Mouse (Mus musculus): ENCODE measurements at regions not wholly inside any gene's neighbourhood (a gene's known extent, or its start where the extent isn't known, plus 50 kb on each side); places are given as distances from the start of the nearest gene placed in this dataset.

- DNase-seq (ENCODE audit: low read depth, low spot score): no peak
These were observed 146.1 kb downstream of the Psat1 start for GRCm38 (mm10) chr19:15800856-15801706.

DNA sequence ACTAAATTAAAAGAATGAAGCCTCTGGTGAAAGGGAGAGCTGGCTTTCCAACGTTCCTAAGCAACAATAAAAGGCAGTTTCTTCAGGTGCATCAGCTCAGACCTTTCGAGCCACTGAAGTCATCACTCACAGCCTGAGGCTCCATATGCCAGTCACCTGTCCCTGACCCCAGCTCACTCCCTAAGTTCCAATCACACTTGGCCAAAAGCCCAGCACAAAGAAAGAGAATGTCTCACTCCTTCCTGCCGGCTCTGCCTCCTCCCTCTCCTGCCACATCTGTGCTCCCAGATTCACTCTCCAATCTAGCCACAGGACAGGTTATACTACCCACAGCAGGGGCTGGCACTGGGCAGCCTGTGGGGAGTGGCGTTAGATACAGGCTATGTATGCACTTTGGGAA is 150.7 kb downstream of the Psat1 start:
- DNase-seq (ENCODE audit: low read depth, low spot score): no peak

DNA sequence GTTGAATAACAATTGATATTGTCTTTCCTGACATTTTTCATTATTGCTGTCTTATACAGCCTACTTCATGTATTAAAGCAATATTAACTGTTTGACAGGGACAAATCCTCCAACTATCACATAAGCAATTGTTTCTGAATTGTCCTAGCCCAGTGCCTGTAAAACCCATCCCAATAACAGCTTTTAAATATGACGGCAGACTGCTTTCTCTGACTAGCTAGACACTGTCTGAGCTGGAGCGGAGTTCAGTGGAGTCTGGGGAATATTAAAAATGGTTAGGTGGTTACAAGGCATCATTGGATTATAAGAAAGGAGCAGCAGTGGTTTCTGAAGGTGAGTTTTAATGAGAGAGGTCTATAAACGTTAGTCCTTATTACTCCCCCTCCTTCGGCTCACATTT is 155.2 kb downstream of the Psat1 start:
- DNase-seq (ENCODE audit: low read depth, low spot score): no peak

- no peak for DNase-seq (ENCODE audit: low read depth, low spot score)
These were observed 155.7 kb downstream of the Psat1 start for GRCm38 (mm10) chr19:15791264-15791913.

DNA sequence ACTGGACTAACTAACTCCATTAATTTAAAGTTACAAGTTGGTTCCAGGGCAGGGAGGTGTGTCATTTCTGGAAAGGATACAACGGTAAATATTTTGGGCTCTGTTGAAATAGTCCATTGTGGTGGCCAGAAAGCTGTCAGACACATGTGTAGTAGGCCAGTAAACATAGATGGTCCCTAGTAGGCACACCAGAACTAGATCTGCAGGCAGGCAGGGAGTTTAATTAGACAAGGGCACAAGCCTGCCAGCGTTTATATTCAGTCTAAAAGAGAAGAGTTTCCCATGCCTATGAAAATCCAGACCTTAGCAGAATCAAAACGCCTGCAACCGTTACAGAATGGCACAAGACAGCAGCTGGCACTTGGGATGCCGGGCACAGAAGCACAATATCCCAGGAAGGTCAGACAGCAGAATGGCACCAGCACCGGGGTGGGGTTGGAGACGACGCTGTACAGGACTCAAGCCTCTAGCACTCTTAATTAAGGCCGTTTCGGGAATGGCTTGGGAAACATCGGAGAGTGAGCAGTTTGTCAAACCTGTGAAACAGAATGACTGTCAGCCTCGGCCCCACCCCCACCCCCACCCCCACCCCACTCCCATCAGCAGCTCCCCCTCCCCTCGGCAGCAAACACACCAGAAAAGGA is 156.4 kb downstream of the Psat1 start:
- no peak for DNase-seq (ENCODE audit: low read depth, low spot score)

DNA sequence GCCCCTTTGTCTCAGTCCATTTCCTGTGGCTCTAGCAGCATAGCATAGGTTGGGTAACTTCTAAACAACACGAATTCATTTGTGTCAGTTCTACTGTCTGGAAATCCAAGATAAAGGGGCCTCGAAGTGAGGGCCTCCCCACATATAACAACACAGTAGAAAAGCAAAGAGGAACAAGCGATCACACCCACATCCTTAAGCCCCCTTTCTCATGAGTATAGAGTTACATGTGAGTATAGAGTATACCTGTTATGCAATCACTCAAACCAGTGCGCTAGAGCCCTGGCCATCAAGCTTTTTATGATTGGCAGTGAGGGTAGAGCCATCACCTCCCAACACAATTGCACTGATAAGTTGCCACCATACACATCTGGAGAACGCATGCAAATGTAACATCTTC is 157.4 kb downstream of the Psat1 start:
- DNase-seq (ENCODE audit: low read depth, low spot score): no peak

- no peak for DNase-seq (ENCODE audit: low read depth, low spot score)
These were observed 162.5 kb downstream of the Psat1 start for GRCm38 (mm10) chr19:15784644-15785043.

GRCm38 (mm10) chr19:15769651-15770050 is 177.5 kb downstream of the Psat1 start:
- no peak for DNase-seq (ENCODE audit: low read depth, low spot score)

DNA sequence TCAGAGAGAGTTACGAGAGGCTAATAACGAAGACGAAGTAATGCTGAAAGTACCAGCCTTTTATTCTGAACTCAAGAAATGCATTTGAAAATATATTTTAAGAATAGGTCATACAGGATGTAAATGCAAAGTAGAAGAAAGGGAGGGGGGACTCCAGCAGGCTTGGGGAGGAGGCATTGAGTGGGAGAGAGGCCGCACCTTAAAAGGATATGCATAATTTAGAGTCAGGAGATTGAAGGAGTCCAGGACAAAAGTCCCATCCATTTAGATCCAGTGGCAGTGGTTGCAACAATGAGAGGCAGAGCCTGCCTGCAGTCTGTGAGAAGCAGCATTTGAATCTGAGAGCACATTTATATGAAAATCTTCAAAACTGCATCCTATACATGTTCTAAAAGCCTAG is 186.1 kb downstream of the Psat1 start:
- DNase-seq (ENCODE audit: low read depth, low spot score): no peak

- no peak for DNase-seq (ENCODE audit: low read depth, low spot score)
These were observed 201.9 kb downstream of the Psat1 start for GRCm38 (mm10) chr19:15745026-15745777.

DNA sequence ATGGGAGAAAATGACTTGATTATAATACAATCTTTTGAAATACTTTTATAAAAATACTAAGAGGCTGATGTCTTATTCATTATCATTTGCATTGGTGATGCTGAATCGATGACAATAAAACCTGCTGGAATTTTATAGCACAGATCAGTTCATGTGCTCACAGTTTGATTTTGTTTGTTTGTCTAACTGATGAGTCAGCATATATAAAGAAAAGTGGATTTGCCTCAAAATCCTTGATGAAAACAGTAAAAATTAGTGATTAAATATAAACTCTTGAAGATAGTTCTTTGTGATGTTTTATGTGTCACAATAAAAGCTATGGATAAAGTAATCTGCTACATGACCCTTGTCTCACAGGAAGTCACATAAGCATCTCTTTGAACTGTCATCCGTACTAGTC is 210.9 kb downstream of the Psat1 start:
- no peak for DNase-seq (ENCODE audit: low read depth, low spot score)

GRCm38 (mm10) chr19:15726785-15727406 is 220.2 kb downstream of the Psat1 start:
- peak; percentile 24 for DNase-seq (ENCODE audit: low read depth, low spot score)

GRCm38 (mm10) chr19:15692379-15693023 is 254.6 kb downstream of the Psat1 start:
- DNase-seq (ENCODE audit: low read depth, low spot score): no peak

DNA sequence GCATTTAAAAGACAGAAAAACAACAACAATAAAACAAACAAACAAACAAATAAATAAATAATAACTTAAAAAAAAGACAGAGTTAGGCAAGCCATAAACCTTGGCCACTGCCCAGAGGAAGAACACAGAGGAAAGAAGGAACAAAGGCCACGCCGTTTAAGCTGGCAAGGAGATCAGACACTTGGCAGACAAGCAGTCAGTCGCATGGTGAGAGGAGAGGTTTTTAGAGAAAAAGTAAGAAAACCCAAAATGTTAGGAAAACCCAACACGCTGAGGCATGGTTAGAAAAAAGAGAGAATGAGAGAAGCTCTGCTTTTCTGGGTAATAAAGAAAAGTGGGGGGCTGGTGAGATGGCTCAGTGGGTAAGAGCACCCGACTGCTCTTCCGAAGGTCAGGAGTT is 277.1 kb downstream of the Psat1 start:
- DNase-seq (ENCODE audit: low read depth, low spot score): no peak

DNA sequence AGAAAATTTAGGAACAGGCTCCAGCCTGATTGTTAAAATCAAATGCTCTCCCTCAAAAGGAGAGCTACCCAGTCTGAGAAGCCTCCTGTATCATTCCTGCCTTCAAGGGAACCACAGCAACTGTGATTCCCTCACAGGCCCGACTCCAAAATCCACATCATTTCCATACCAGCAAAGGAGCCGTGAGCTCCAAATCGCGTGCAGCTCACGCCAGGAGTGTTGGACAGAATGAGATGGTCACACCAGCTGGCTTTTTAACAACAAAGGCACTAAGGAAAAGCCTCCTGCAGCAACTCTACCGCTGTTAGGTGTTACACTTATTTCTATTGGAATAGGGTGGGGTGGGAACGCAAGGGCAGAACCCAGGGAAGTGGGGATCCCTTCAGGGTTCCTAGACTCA is 277.6 kb downstream of the Psat1 start:
- DNase-seq (ENCODE audit: low read depth, low spot score): no peak

- DNase-seq (ENCODE audit: low read depth, low spot score): no peak
These were observed 278.5 kb downstream of the Psat1 start for GRCm38 (mm10) chr19:15668624-15669016.

- DNase-seq (ENCODE audit: low read depth, low spot score): no peak
These were observed 279.1 kb downstream of the Psat1 start for GRCm38 (mm10) chr19:15667889-15668623.

DNA sequence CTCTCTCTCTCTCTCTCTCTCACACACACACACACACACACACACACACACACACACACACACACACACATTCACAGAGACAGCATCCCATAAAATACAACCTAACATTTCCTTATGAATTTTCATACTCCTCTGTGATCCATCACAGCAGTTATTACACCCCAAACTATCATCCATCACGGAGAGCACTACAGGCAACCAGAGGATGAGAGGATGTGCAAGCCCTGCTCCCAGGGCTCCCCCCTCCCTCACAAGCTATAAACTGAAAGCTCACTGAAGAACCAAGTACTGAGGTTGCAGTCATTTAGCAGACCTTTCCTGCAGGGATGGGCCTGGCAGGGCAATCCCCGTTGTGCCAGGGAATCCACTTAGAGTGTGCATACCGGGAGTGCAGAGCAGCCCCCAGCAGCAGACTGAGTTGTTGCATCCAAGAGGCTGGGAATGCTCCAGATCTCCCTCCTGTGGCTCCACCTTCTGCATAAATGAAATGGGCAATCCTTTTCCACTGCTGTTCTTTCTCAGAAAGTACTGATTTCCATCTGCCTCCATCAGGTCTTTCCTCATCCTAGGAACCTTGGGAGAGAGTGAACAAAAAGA is 283.4 kb downstream of the Psat1 start:
- no peak for DNase-seq (ENCODE audit: low read depth, low spot score)

- no peak for DNase-seq (ENCODE audit: low read depth, low spot score)
These were observed 288.5 kb downstream of the Psat1 start for GRCm38 (mm10) chr19:15658611-15659010.

GRCm38 (mm10) chr19:15657846-15658245 is 289.3 kb downstream of the Psat1 start:
- no peak for DNase-seq (ENCODE audit: low read depth, low spot score)
